Mouse (Mus musculus) urinary bladder, adult 2 months (tissue): ENCODE data around the gene Als2cr12. TPM values are rescaled to one million over a fixed set of nuclear protein-coding genes. Genes with fewer than 3 reads are reported as not detected.
"Not testable (repeated sequence)": the region's sequence is repeated elsewhere in the genome, so short reads cannot be mapped to it uniquely, and the experiment has no call there.

Experiments used
- DNase-seq: peaks from one replicate; pipeline ENCODE4 v3.0.0; 2022; ENCODE audit warnings: low spot score
- polyA plus RNA-seq: library from polyadenylated mRNA; depleted of rRNA; stranded (reverse); fragments of >200 nt; gene quantifications from 2 replicates; pipeline ENCODE4 v1.2.3, GENCODE M21; 2012; rRNA removed

Gene Als2cr12
- polyA plus RNA-seq, 1 experiment = 0.83 TPM

GRCm38 (mm10) chr1:58614424-58614823, 81.4 kb downstream of the Als2cr12 start:
- no peak for DNase-seq

DNA sequence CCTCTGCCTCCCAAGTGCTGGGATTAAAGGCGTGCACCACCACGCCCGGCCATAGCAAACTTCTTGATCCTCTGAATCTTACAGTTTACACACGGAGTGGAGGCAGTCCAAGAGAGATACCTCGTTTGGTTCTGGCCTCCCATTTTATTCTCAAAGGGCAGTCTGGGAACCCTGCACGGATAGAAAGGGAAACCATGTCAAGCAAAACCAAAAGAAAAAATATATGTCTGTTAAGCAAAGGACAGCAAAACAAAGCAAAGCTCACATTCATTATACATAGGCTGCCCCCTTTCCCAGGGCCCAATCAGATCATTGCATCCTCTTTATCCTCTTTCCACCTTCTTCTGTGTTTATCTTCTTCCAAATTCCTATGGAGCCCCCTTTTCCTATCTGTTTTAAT, 82.0 kb downstream of the Als2cr12 start:
- DNase-seq = no peak

- no peak for DNase-seq
These were observed 85.2 kb downstream of the Als2cr12 start for GRCm38 (mm10) chr1:58610611-58611010.

DNA sequence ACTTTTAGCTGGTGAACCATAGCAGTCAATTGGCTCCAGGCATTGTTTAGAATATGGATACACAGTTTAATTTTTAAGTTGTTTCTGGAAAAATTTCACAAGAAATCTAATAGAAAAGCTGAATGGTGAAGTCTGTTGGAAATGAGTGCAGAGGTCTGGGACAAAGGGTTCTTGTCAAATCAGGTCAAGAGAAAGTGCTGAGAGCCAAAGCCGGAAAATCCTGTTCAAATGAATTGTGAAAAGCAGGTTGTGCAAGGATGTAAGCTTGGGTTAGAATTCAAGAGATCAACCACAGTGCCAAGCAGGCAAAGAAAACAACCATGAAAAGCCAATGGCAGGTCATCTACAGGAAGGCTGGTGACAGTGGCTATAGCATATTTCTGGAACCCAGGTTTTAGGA, 85.6 kb downstream of the Als2cr12 start:
- DNase-seq = no peak

DNA sequence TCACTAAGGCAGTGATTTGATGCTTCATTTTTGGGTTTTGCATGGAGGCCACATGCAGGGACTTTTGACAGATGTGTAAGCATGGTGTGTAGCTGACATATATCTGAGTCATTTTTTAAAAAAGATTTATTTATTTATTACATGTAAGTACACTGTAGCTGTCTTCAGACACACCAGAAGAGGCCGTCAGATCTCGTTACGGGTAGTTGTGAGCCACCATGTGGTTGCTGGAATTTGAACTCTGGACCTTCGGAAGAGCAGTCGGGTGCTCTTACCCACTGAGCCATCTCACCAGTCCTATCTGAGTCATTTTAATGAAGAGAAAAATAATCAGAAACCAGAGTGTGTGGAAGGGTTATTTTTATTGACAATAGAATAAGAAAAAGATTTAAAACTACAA, 86.2 kb downstream of the Als2cr12 start:
- not testable (repeated sequence) for DNase-seq

GRCm38 (mm10) chr1:58603738-58604137, 92.1 kb downstream of the Als2cr12 start:
- no peak for DNase-seq

DNA sequence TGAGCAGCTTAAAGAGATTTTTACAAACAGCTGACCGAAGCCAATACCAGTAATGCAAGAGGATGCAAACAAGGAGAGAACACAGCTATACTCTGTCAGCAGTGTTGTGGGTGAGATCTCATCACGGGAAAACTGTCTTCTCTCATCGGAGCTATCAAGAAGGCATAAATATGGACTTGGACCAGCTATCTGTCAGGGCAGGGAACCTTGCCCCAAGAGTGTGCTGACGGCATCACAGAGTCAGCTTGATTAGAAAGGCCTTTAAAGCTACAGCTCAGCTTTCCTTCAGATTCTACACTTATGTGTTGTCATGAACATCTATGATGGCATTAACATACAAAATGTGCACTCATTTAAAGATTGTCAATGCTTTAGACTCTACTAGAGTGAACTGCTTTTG, 93.1 kb downstream of the Als2cr12 start:
- no peak for DNase-seq

Other genes starting within 250 kb of the Als2cr12 start
- 15.0 and 15.9 TPM in 2 replicates for gene Orc2, start 190.9 kb downstream of the Als2cr12 start, polyA plus RNA-seq
- 5.3 and 5.7 TPM in 2 replicates for gene Fam126b, start 109.7 kb downstream of the Als2cr12 start, polyA plus RNA-seq
- 176 and 214 TPM in 2 replicates for gene Ndufb3, start 109.6 kb downstream of the Als2cr12 start, polyA plus RNA-seq
- 41.1 and 43.4 TPM in 2 replicates for gene Cflar, start 15.5 kb upstream of the Als2cr12 start, polyA plus RNA-seq
- gene Casp8, start 99.4 kb upstream of the Als2cr12 start, polyA plus RNA-seq = 16.2 and 20.7 TPM in 2 replicates